Mouse (Mus musculus) CD4-positive, CD25-positive, alpha-beta regulatory T cell, adult 4 months (primary cell): ENCODE results near the gene Stbd1. TPM values are rescaled to one million over a fixed set of nuclear protein-coding genes. Genes with fewer than 3 reads are reported as not detected.
A peak's percentile ranks its signal among the peaks of the same experiment; 100 is the strongest.

Source experiments
- ATAC-seq: one replicate; pipeline ENCODE4 v1.8.0; 2017
- polyA plus RNA-seq, 2 experiments: library from polyadenylated mRNA; unstranded; fragments of 100-300 nt; shearing (Covaris generic); gene quantifications; one replicate each; pipeline ENCODE4 v1.2.1; 2017

Gene Stbd1
- polyA plus RNA-seq, result under 1 TPM in 1 of 2 experiments, not detected in 1; 0.27 TPM

- ATAC-seq, result peak; percentile 51
These were observed at the start of gene Stbd1 for GRCm38 (mm10) chr5:92602691-92603690. TSS of gene Stbd1 (plus strand) at chr5:92603041.

DNA sequence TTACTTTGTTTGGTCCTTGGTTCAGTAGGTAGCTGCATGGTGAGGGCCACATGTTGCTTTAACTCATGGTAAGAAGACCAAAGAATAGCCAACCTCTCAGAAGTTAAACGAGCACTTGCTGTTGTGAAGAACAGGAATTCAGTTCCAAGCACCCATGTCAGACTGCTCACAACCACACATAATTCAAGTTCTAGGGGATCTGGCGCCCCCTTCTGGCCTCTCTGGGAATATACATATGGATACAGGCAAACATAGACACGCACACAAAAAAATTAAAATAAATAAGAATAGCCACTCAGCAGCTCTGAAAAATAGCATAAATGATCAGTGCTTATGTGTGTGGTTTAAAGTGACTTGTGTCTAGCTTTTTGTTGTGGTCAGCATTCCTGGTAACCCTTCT is 48.9 kb upstream of the Stbd1 start:
- ATAC-seq, result no peak

DNA sequence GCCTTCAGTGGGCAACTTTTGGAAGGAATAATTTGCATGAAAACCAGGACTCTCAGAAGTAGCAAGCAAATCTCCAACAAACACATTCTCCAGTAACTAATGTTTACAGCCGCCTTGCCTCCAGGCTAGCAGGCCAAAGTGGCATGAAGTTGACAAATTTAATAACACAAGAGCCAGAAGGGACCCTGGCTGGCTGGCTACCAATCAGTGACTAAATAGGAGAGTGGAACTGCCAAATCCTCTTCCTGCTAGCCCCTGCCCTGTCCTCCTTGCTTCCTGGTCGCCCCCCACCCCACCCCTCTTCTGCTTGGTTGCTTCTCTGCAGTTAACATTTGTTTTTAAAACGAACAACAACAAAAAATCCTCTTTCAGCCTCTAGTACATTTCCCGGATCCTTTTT is 48.4 kb upstream of the Stbd1 start:
- no peak for ATAC-seq

GRCm38 (mm10) chr5:92554891-92555511 is 47.8 kb upstream of the Stbd1 start, which contains the start of gene Fam47e:
TSS of gene Fam47e (plus strand) at chr5:92555069.
- no peak for ATAC-seq

- no peak for ATAC-seq
These were observed 46.9 kb upstream of the Stbd1 start for GRCm38 (mm10) chr5:92555905-92556304.

- ATAC-seq, result no peak
These were observed 45.3 kb upstream of the Stbd1 start for GRCm38 (mm10) chr5:92557508-92557907.

GRCm38 (mm10) chr5:92560201-92560600 is 42.6 kb upstream of the Stbd1 start:
- ATAC-seq, result no peak

DNA sequence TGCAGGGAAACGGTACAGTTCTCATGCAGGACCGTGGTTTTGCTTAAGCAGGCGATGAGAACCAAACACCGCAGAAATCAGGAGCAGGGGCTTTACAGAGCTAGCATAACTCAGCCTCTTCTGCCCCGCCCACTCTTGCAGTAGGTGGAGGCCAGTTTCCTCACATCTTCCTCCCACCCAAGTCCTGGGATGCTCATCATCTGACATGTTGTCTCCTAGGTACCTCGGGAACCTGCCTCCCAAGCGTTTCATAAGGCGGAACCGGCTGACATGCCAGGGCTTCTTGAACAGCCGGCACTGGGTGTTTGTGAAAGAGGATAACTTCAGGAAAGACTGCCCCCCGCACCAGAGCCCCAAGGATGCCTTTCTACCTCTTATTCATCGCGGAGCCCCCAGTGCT is 40.8 kb upstream of the Stbd1 start:
- ATAC-seq, result no peak

DNA sequence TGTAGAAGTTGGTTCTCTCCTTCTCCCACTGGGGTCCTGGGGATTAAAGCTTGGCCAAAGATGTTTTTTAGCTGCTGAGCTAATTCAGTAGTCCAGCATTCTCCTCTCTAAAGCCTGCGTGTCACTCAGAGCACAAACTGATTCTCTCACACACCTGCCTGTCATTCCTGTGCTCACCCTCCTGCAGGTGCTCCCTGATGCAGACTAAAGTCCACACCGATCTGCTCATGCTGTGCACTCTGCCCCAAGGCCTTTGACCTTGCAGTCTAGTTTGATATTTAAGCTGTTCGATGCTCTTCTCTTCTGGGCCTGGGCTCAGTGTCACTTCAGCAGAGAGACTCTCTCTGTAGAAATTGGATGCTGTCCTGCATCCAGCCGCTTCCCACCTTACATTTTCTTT is 31.6 kb upstream of the Stbd1 start:
- ATAC-seq, result no peak

GRCm38 (mm10) chr5:92579559-92579958 is 23.3 kb upstream of the Stbd1 start:
- no peak for ATAC-seq

GRCm38 (mm10) chr5:92585932-92586331 is 16.9 kb upstream of the Stbd1 start:
- ATAC-seq, result no peak

- ATAC-seq, result no peak
These were observed 7.8 kb upstream of the Stbd1 start for GRCm38 (mm10) chr5:92595026-92595425.

DNA sequence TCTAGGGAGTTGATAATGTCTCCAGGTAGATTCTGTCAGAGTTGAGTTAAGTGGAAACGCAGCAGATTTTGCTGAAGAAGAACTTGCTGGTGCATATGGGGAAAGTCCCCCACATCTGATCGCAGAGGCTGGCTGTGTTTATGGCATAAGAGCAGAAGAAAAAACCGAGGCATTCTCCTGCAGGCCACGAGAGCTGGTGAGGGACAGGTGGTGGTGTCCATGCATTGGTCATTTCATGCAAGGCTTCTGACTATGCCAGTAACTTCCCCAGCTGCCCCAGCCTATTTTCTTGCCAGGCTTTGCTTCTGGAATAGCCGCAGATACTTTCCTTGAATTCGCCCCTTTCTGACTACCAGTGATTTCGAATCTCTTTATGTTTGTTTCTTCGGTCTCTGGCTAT is 6.0 kb upstream of the Stbd1 start:
- ATAC-seq, result no peak

- no peak for ATAC-seq
These were observed 3.8 kb upstream of the Stbd1 start for GRCm38 (mm10) chr5:92599030-92599429.

- no peak for ATAC-seq
These were observed 1.8 kb downstream of the Stbd1 start for GRCm38 (mm10) chr5:92604452-92605247.

DNA sequence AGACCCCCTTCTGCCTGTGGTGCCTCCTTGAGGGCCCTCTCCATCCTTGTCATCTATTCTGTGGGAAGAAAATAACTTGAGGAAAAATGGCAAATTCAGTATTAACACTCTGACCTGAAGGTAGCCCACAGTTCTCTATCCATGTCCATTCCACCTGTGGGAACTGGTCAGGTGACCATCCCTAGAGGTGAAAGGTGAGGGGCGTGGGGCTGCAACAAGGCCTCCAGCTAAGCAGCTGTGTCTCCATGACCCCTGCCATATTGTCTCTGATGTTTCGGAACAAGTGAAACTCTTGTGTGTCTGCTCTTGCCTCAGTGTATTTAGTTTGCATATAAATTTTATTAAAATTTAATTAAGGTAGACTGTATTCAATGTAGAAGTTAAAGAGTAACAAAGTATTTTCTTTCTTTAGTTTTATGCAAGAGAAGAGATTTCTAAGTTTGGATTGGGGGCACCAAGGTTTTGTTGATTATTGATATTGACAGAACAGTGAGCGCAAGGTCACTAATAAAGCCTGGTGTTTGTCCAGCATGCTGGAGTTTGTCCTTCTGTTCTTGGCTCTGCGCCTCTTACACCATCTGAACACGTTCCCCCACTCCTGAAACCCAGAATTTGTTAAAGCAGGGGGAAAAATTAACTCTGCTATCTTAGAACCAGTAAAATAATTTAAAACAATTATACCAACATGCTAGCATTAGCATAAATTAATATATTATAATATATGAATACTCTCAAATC is 4.8 kb downstream of the Stbd1 start:
- ATAC-seq, result no peak

DNA sequence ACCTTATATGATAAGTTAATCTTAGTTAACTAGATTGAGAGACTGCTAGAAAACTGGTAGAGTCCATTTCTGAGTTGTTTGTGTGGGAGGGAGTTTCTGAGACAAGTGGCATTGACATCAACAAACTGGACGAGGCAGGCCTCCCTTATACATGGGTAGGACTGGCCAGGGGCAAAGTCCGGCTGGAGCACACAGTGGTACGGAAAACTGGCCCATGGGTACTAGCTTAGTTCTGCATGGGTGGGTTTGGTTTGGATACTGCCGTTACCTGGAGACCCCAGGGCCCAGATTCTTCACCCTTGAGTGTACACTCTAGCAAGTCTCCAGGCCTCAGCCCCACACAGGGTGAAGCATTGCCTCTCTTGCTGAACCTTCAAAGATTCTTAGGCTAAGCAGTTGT is 9.9 kb downstream of the Stbd1 start:
- ATAC-seq, result no peak

DNA sequence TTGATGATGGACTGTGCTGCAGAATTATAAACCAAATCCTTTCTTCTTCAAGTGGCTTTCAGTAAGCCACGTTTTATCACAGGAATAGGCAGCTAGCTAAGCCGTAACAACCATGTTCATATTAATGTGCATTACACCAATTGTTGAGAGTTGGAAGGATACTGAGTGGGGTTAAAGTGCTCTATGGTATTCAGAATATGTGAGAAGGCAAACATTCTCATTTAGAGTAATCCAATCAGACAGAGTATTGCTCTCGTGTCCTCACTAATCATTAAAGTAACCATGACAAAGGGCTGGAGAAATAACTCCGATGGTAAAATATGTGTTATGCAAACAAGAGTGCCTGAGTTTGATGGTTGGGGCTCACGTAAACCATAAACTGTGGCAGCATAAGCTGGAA is 19.0 kb downstream of the Stbd1 start:
- no peak for ATAC-seq

- no peak for ATAC-seq
These were observed 25.1 kb downstream of the Stbd1 start for GRCm38 (mm10) chr5:92627896-92628295.

DNA sequence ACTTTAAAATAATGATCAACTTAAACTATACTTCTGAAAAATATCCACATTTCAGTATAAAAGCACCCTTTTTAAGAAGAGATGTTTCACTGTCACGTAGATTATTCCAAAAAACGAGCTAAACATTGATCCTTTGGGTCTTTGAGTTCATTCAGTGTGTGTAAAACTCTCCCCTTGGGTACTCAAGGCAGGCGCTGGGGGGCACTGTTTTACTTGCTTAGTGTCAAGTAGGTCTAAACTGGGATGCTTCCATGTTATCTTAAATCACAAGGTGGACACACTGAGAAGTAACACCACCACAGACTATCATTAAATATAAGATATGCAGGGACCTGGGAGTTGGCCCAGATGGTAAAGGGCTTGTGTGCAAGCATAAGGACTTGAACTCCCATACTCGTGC is 30.7 kb downstream of the Stbd1 start:
- no peak for ATAC-seq

DNA sequence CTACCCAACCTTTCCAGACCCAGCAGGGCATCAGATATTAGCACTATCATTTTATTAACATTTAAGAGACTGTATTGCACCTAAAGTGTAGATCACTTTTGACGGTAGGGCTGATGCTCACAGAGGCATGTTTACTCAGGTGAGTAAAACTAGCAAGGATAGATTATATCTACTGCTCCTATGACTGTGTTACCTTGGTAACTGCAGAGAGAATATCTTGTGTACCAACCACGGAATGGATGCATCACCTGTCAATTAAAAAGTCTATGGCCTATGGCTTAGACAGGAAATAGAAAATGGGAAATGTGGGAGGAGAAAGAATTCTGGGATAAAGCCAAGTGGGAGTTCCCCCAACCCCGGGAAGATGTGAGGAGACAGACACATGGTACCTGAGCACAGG is 32.1 kb downstream of the Stbd1 start:
- ATAC-seq, result no peak

DNA sequence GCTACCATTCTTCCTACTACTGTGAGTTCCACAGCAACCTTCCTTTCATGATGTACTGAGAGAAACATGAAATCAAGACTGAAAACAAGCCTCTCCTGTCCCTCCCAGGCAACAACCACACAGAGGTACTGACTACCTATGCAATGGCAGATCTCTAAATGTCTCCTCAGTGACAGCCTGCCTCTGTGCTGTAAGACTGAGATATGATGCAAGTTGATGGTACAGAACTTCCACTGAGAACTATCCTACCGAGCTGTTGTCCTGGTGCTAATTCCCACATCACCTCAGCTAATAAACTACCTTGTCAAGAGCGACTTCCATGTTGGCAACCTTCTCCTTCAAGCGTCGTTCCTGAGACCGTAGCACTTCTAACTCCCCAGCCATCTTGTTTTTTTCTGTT is 33.0 kb downstream of the Stbd1 start:
- ATAC-seq, result no peak
